Mouse (Mus musculus) embryonic stem cell, embryonic (primary cell): ENCODE results near the gene Exosc5.

Source experiments
- CTCF ChIA-PET, 4 experiments: fragments of 300-600 bp in 2 of 4; fragments of 350-600 bp in 2 of 4; sonication (Branson Sonifier 250); formaldehyde crosslinking; loops; one replicate each; lab custom pipeline; 2022; ENCODE audit warnings: inconsistent platforms in 2 of 4; lab: Charles Lee
- POLR2A ChIA-PET, 4 experiments: fragments of 300-600 bp in 2 of 4; fragments of 350-600 bp in 2 of 4; sonication (Branson Sonifier 250); formaldehyde crosslinking; loops; one replicate each; lab custom pipeline; 2022; ENCODE audit warnings: antibody characterized with exemption in 4 of 4, inconsistent platforms in 1 of 4; lab: Charles Lee

Exosc5 gene

DNA sequence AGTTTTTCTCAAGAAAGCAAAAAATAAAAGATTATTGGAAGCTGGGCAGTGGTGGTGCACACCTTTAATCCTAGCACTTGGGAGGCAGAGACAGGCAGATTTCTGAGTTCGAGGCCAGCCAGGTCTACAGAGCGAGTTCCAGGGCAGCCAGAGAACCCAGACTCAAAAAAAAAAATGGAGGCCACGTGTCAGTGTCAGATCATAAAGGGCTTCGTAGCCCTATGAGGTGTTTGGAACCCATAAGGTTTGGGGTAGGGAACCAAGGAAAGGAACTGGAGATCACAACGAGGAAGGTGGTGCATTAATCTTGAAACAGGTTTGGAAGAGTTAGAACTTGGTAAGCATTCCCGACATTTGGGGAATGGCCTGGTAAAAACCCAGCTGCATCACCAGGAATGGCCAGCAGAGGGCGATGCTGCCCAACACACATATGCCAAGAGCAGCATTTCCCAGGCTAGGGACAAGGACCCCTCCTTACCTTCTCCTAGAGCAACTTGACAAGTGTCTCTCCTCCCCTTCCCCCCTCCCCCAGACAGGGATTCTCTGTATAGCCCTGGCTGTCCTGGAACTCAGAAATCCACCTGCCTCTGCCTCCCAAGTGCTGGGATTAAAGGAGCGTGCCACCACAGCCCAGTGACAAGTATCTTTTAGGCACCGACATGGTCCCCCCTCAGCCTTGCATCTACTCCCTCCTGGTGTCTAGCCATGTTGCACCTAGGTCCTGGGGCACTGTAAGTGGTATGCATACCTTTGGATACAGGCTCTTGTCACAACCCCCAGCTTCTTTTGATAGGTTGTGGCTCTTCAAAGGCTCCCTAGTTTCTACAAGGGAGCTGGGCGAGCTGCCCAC lies 61.0 kb downstream of the Exosc5 start:
- POLR2A ChIA-PET = interaction anchor here in 3 of 4 experiments (0.6 to 2.9 kb wide), 21 partner anchors 9 to 73 kb away, joined by 3 to 12 read pairs (median 4); partner anchors contain the start of gene Hnrnpul1 (in 2 of the 3)
- CTCF ChIA-PET = interaction anchor here (0.6 to 1.9 kb wide), 27 partner anchors 8 to 1469 kb away, joined by 3 to 12 read pairs (median 3); partner anchors contain the start of genes Axl (in 1 of the 4), B9d2 (in 1 of the 4) and Hnrnpul1 (in 1 of the 4)

DNA sequence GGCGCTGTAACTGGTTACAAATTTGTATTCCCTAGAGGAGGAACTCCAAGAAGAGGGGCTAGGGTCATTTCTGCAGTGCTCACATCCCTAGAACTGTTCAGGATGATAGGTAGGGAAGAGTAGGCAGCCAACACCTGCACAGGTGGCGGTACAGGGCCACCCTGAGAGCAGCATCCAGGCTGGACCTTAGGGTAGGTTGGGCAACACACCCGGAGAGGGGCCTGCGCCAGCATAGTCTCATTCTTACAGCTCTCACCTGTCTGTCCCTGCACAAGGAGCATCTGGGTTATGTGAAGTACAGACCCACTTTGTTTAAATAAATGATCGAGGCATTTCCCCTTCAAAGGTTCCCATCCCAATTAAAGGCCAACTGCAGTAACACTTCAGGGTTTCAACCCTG lies 61.8 kb downstream of the Exosc5 start:
- CTCF ChIA-PET = interaction anchor here (0.6 to 1.9 kb wide), 14 partner anchors 10 to 168 kb away, joined by 3 to 12 read pairs (median 4); partner anchors contain the start of genes Axl (in 1 of the 4), B9d2 (in 1 of the 4) and Hnrnpul1 (in 1 of the 4)
- POLR2A ChIA-PET = interaction anchor here in 2 of 4 experiments (1.0 to 2.9 kb wide), 11 partner anchors 11 to 73 kb away, joined by 3 to 12 read pairs (median 4); partner anchors contain the start of gene Hnrnpul1 (in 1 of the 2)
